Mouse (Mus musculus) ovary, postnatal 36 days (tissue): ENCODE measurements at regions not wholly inside any gene's neighbourhood (a gene's known extent, or its start where the extent isn't known, plus 50 kb on each side); places are given as distances from the start of the nearest gene placed in this dataset.
"Not testable (repeated sequence)": the region's sequence is repeated elsewhere in the genome, so short reads cannot be mapped to it uniquely, and the experiment has no call there.

Experiments used
- DNase-seq: peaks from one replicate; pipeline ENCODE4 v3.0.0; 2022; ENCODE audit warnings: low spot score, mixed read lengths

DNA sequence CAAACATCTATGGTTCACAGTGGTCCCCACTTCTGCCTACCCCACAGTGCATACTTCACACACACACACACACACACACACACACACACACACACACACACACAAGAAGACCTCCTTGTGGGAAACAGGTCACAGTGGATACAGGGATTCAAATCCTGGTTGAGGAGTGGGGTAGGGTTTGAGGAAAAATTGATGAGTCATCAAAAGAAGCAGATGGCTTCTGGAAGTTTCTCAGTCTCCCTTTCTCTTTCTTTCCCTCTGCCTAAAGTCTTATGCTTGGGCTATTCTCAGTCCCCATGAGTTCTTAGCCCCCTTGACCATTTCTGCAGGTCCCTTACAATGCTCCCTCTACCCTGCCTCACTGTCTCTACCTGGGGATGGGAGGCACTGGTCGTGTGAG, 56.4 kb downstream of the Rassf10 start:
- no peak for DNase-seq

DNA sequence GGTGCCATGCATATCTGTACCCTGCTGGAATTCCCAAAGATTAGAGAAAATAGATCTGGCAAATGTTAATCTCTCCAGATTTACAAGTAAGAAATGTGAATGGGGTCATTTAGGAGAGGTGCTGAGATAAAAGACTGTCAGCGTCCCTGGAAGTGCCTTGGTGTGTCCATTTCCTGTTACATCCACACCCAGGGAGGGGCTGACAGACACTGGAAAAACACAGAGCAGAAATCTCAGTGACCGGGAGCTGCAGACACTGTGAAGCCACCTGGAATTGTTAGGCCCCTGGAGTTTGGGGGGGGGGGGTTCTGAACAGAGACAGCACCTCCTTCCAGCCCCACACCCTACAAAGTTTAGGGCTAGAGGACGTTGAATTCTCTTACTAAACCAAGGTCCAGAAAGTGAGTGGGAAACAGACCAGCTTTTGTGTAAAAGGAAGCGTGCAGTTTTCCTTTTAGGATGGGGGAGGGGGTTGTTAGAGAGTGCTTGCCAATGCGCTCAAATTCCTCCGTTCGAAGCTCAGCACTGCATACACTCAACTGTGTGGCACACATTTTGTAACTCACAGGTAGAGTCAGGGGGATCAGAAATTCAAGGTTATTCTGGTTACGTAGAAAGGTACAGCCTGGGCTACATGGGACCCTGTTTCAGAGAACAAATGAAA, 63.5 kb downstream of the Rassf10 start:
- no peak for DNase-seq

DNA sequence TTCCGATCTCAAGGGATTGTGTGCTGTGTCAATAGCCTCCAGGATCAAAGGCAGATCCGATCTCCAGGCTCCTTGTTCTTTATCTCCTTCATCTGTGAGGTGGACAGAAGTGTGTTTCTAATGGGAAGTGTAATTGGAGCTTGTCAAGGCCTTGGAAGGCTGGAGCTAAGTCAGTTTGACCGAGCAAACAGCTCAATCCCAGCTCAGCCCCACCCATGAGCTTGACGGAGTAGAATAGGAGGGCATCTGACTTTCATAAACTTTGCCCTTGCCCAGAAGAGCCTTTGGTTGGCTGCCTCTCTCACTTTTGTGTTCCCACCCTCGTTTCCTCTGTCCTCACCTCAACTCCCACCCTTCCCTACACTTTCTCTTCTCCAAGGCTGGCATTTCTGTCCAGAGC, 67.7 kb downstream of the Rassf10 start:
- DNase-seq = no peak

DNA sequence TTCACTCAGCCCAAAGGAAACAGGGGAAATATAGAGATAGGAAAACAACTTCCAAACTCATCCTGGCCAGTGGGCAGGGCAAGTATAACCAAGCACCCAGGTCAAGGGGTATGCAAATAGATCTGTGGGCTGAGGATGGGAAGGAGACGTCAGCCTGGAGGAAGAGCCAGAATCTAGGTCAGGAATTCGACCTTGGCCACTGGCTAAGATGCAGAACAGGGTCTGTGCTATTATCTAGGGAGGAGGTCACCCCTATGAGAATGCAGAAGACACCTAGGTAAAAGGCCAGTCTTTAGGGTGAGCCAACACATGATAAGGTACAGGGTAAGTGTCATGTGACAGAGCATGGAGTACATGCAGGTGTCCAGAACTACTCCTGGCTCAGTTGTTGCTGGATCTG, 68.8 kb downstream of the Rassf10 start:
- DNase-seq = no peak

DNA sequence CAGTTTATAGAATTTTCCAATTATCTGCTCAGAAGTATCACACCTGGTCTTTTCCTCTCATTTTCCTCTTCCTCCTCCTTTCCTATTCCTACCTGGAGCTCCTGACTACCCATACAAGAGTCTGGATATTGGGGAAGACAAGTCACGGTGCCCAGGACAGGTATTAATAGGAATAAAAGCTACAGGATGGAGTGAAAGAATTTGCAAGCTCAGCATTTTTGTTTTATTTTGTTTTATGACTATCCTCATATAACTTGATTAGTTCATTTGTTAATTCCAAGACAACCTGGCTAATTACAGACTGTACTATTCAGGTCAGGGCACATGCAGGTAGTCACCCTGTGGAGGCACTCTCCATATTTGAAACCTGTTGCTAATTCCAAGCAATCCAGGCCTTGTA, 72.0 kb downstream of the Rassf10 start:
- DNase-seq = no peak

DNA sequence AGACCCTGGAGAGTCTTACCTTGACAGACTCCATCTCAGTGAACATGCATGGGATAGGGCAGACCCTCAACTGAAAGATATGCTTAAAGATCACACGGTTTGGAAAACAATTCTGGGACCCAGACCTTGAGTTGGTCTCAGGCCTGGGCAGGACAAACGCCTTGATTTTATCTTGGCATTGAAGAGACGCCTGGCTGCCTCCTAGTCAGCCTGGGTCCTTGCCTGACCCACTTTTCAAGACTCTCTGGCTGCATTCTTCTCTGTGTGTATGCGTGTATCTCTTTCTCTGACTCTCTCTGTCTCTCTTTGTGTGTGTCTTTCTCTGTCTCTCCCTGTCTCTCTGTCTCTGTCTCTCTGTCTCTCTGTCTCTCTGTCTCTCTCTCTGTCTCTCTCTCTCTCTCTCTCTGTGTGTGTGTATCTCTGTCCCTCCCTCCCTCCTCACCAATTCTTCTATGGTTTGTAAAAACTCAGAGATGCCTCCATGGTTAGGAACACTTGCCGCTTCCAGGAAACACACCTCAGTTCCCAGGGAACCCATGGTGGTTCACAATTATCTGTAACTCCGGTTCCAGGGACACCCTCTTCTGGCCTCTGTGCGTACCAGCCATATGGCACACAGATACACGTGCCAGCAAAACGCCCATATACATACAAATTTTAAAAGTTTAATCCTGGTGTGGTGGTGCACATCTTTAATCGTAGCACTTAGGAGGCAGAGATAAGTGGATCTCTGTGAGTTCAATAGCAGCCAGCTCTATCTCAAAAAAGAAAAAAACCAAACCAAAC, 72.7 kb downstream of the Rassf10 start:
- DNase-seq = no peak

DNA sequence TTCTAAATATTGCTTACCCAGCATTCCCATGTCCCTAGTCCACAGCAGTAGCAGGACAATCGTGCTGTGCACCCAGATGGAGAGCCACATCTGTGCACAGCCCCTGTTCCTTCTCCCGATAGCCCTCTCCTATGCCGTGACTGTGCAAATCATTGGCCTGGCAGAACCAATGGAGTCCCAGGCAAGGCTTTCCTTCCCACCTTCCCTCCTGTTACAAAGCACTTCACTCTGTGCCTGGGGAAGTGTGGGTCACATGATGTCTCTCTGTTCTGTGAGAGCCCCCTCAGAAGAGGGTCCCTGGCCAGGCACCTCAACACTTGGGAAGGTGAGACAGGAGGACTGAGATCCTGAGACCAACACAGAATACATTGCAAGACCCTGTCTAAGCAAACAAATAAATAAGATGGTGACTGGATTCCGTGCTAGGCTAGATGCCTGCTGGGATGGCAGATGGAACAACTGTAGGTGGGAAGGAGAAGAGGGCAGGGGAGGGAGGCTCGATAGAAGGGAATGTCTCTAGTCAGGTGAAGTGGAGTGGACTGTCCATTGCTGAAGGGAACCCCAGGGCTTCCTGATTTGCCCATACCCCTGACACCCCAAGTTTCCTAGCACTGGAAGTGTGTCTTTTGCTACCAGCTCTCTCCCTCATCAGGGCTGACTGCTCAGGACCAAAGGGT, 73.5 kb downstream of the Rassf10 start:
- DNase-seq = no peak

DNA sequence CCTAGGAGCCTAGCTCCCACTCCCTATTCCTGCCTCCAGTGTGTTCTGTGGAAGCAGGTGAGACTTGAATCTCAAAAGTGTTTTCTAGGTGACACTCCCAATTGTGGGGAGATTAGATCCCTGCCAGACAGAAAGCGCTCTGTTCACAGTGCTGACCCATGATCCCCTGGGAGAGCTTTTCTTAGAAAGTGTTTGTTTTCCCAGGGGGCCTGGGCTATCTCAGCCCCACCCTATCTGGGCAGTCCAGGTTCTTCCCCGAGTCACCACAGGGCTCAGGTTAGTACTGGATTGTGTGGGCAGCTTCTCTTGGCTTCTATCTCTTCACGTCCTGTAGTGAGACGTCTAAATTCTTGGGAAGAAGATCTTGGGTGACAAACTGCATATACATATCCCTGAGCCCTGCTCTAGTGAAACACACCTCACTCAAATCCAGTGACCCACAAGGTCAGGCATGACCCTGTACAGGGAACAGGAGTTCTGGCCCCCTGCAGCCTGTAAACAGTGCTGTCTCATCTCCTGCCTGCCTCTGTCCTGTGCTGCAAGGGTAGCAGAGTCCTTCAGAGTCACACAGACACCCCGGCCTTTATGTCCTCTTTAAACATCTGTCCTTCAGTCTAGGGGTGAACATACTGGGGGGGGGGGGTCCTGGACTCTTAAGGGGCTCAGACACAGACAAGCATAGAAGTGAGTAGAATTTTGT, 76.4 kb downstream of the Rassf10 start:
- no peak for DNase-seq

DNA sequence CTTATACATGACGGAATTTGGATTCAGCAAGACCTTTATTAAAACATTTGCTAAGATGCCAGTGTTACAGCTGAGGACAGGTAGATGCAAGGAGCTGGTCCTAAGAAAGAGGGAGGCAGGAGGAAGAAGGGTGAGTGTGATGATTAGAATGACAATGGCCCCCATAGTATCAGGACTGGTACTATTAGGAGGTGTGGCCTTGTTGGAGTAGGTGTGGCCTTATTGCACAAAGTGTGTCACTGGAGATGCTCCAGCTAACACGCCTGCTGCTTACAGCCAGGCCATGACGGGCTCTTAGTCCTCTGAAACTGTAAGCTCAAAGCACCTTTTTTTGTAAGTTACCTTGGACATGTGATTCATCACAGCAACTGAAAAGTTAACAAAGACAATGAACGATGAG, 82.0 kb downstream of the Rassf10 start:
- DNase-seq = no peak

DNA sequence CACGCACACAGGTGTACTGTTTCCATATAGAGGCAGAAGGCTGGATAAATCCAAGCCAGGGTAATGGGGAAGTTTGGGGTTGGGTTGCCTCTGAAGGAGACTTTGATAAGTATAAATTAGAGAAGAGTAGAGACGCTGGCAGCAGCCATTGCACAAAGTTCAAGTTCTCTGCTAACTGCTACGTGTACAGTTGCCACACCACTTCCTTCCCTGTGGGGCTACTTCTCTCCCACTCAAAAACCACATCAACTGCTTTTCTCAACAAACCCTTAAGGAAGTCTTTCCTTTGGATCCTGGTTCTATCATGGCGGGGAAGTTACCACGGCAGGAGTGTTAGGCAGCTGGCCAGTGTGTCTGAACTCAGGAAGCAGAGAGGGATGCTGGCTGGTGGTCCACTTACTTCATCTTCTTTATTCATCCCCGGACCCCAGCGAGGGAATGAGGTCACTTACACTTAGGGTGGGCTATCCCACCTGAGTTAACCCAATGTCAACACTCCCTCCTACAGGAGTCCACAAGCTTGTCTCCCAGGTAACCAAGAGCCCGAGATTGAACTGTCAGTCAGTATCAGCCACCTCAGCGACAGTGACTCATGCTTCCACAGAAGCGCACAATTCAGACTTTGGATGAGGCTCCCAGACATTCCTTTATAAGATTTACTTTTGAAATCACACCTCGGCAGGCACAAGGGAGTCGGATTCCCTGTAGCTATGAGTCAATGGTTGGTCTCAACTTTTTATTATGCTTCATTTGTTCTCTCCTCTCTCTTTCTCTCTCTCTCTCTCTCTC, 84.3 kb downstream of the Rassf10 start:
- no peak for DNase-seq

DNA sequence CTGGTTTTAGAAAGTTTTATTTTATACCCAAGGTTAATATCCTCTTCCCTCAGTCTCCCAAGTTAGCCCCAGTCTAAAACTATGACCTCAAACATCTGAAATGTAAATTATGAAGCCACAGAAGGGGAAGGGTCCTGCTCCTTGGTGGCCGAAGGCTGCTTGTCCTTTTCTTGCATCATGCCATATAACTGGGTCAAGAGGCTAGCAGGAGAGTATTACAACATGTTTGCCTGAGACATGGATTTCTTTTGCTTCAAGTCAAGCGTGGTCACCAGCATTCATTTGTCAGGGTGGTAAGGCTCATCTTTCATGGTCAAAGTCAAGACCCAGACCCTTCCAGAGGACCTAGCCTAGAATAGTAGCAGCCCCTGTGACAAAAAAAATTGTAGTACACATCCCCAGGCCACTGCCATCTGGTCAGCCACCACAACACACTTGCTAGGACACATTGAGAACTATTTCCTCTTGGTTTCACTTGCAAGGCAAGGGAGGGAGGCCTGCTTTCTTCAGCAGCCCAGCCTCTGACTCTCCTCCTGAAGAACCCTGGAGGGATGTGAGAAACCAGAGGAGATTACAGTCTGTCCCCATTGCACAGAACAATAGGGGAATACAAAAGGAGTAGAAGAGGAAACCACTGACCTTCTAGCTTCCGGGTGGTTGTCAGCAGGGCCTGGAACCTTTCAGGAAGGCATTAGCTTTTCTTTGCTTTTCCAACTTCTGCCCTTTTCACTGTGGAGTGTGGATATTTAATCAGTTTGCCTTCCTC, 85.3 kb downstream of the Rassf10 start:
- no peak for DNase-seq

DNA sequence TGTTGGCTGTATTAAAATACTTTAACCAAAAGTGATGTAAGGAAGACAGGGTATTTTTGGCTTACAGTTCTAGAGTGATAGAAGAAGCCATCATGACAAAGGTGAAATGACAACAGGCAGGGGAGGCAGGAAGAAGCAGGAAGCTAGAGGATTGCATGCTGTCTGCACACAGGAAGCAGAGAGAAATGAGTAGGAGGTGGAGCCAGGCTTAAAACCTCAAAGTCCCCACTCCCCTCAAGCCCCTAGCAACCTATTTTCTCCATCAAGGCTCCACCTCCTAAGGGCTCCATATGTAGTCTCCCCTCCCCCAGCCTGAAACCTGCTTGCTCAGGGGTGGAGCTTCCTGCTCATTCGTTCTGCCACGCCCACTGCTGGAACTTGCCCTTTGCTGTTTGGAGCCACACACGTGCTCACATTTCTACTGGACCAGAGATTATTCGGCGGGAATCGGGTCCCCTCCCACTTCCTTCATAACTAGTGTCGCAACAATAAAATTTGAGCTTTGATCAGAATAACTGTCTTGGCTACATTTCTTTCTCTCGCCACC, 91.9 kb downstream of the Rassf10 start:
- not testable (repeated sequence) for DNase-seq

DNA sequence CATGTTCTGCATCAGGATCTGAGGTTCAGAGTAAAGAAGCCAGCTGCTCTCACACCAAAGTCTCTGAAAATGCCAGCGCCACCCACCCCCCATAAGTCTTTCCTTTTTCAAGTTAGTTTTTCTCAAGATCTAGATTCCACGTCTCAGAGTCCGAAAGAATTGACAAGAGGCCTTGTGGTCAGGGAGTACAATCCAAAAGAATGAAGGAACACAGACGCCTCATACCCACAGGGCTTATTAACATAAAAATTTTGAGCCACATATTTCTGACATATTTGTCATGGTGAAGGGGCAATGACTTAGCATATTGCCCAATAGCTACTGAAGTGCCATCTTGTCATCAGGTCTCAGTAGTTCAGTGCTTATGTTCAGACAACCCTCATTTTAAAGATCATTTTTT, 92.6 kb downstream of the Rassf10 start:
- no peak for DNase-seq

DNA sequence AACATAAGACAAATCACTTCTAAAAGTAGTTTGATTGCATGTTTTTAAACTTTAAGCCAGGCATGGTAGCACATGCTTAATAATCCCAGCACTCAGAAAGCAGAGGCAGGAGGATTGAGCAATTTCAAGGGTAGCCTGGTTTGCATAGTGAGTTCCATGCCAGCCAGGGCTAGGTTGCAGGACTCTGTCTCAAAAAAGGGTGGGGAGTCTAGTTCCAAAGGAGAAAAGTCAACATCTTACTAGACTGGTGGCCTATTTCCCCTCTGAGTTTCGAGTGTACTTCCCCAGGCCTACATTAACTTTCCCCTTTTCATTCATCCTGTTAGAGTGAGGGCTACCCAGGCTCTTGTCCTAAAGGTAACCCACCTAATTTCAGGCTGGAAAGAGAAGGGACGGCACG, 93.8 kb downstream of the Rassf10 start:
- no peak for DNase-seq

DNA sequence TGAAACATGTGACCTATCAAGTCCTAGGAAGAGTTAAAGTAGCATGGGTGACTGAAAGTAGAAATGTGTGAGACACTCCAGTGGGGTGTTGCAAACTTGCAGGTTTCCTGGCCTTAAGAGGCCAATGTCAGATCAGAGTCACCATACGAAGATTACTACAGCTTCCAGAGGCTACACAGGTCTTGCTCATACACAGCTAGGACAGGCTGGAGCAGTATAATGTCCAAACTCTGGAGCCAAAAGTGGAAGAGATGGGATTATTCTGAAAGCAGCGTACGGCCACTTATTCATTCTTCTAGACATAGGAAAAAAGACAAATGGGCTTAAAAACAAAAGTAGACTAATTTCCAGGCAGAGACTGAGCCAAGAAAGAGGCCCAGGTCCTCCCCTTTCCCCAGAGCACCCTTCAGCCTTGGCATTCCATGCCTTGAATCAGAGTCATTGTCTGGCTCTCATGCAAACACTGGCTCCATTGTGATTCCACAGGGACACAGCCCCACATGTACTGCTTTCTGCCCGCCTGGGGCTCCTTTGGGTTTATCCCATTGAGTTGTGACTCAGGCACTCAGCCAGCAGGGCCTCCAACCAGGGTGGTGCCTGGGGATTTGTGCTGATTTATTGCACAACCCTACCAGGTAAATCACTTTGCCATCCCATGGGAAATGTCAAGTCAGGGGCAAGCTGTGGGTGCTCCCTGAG, 94.5 kb downstream of the Rassf10 start:
- DNase-seq = peak; percentile 28

DNA sequence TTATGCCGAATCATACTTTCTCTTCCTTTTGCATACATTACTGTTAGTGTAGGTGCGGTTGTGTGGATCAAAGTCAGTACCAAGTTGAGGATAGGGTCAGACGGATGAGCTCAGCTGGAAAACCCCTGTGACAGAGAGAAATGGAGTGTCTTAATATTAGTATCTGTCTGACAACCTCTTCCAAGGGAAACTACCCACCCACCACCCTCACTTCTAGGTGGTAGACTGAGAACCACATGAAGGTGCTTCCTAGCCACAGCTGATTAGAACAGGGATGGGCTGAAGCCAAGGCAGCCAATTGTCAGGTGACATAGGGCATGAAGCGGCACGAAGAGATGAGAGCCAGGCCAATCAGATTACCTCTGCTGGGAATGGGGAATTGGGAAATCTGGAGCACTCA, 95.7 kb downstream of the Rassf10 start:
- no peak for DNase-seq

DNA sequence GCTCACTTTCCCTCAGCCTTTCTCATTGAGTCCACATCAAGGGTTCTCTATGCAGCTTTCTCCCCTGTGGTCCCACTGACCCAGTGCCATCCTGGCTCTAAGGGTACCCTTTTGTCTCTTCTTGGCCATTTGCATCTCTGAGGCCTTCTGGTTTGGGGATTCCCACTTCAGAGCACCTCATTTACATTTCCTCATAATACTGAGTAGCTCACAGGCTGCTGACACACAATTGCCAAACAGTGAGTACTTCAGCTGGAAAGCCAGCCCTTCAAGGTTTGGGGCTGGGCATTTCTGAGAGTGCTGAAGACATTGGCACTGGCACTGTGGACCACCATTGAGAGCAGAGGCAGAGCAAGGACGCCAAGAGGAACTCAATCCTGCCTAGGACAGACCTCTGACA, 99.2 kb downstream of the Rassf10 start:
- no peak for DNase-seq

DNA sequence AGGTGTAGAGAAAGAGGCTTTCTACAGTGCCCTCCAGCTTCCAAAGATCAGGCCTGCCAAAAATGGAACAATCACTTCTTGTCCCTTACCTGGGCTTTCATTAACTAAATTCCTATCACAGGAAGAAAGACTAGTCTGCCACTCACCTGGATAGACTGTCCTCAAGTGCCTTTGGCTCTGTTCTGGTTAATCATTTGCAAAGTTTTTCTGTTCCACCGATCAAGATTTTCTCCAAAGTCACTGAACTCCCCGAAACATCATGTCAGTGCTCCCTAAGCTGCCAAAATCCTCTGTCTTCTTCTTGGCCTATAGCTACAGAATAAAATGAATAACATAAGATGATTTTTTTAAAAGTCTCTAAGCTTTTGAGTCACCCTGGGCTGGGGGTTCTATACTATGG, 102.7 kb downstream of the Rassf10 start:
- no peak for DNase-seq

DNA sequence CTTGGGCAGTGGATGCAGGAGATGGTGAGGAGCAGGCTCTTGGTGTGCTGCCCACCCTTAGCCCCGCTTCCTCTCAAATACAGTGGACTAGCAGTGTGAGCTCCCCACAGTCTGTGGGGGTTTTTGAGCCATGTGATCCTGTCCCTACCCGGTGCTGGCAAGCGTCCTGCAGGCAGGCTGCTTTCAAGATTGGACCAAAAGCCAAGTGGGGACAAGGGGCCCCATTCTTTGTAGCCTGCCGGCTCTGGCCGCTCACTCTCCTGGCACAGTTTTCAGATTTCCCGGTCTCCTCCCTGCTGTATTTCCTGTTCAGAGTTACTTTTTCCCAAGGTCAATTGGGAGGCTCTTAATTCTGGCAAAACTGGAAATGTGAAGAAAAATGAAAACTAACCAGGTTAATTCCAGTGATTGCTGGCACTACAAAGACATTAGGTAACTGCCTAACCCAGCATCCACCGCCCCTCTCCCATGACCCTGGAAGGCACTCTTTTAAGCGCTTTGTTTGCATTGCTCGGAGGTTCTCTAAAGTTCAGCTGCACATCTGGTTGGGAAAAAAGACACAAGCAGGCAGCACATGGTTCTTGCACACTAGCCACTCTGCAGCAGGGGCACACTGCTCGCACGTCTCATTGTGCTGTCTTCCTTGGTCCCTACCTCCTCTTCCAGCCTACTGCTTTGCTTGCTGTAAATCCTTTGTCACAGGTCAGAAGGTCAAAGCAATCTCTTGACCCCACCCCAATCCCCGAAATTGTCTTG, 105.6 kb downstream of the Rassf10 start:
- peak; percentile 39 for DNase-seq

DNA sequence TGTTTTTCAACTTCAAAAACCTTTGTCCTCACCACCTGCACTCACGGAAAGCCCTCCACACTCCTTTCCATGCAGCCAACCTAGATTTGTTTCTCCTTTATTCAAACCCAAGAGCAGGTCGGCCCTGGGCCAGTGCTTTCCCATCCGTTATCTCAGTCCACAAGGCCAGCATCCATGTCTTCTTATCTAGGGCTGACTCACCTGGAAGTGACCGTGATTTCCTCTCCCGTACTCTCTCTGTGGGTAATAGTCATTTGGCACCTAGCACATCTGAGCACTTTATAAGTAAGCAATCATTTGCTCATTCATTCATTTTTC, 106.2 kb downstream of the Rassf10 start:
- DNase-seq = no peak
